Mouse (Mus musculus) myocyte (in vitro differentiated cells): ENCODE data around the gene Nol4l.

Source experiments
- CEBPB ChIP-seq: IDR thresholded peaks from 2 replicates; pipeline ENCODE4 v1.6.1; 2011; ENCODE audit warnings: mild to moderate bottlenecking, moderate library complexity; ENCODE audit not compliant: poor library complexity, insufficient read depth, severe bottlenecking
- E2F4 ChIP-seq: IDR thresholded peaks from one replicate; pipeline ENCODE4 v1.6.1; 2011; ENCODE audit warnings: mild to moderate bottlenecking, control low read depth, moderate library complexity; ENCODE audit not compliant: insufficient read depth
- MAX ChIP-seq: IDR thresholded peaks from one replicate; pipeline ENCODE4 v1.6.1; 2011; ENCODE audit warnings: low read depth, mild to moderate bottlenecking, control low read depth
- MYOD1 ChIP-seq, 3 experiments: IDR thresholded peaks; one replicate each; pipeline ENCODE4 v1.6.1; 2011; ENCODE audit warnings: control low read depth in 2 of 3, low read depth in 2 of 3, mild to moderate bottlenecking in 2 of 3, moderate library complexity in 1 of 3; ENCODE audit not compliant: insufficient read length in 2 of 3, control insufficient read depth in 1 of 3
- MYOG ChIP-seq, 3 experiments: IDR thresholded peaks; one replicate each; pipeline ENCODE4 v1.6.1; 2011; ENCODE audit warnings: control low read depth in 2 of 3, low read depth in 2 of 3, mild to moderate bottlenecking in 2 of 3; ENCODE audit not compliant: insufficient read length in 2 of 3, control insufficient read depth in 1 of 3, insufficient read depth in 1 of 3
- POLR2A ChIP-seq: IDR thresholded peaks from one replicate; pipeline ENCODE4 v1.6.1; 2011; ENCODE audit warnings: low read depth, mild to moderate bottlenecking, control low read depth, moderate library complexity; ENCODE audit not compliant: insufficient read length
- POLR2AphosphoS2 ChIP-seq: IDR thresholded peaks from one replicate; pipeline ENCODE4 v1.6.1; 2011; ENCODE audit warnings: low read depth, control low read depth; ENCODE audit not compliant: insufficient read length
- REST ChIP-seq: IDR thresholded peaks from one replicate; pipeline ENCODE4 v1.6.1; 2011; ENCODE audit warnings: mild to moderate bottlenecking, control low read depth, moderate library complexity; ENCODE audit not compliant: insufficient read depth, insufficient read length
- TCF12 ChIP-seq: IDR thresholded peaks from one replicate; pipeline ENCODE4 v1.6.1; 2011; ENCODE audit warnings: mild to moderate bottlenecking, control low read depth; ENCODE audit not compliant: poor library complexity, insufficient read depth, severe bottlenecking
- TCF3 ChIP-seq: IDR thresholded peaks from one replicate; pipeline ENCODE4 v1.6.1; 2011; ENCODE audit warnings: low read depth, control low read depth; ENCODE audit not compliant: insufficient read length
- USF1 ChIP-seq: IDR thresholded peaks from one replicate; pipeline ENCODE4 v1.6.1; 2011; ENCODE audit warnings: low read depth, mild to moderate bottlenecking, control low read depth, moderate library complexity

GRCm38 (mm10) chr2:153576150-153576549 is 46.4 kb upstream of the Nol4l start:
- TF ChIP-seq POLR2A (no peak), CEBPB (no peak), MAX (no peak), POLR2AphosphoS2 (no peak), MYOG (IDR thresholded peaks at IDR 0.05; ENCODE audit: control insufficient read depth in 1 of 3, insufficient read depth in 1 of 3, insufficient read length in 2 of 3, low read depth in 2 of 3) (no peak), MYOD1 (IDR thresholded peaks at IDR 0.05; ENCODE audit: control insufficient read depth in 1 of 3, insufficient read length in 2 of 3, low read depth in 2 of 3) (no peak), TCF12 (no peak), REST (no peak), E2F4 (no peak), USF1 (no peak), TCF3 (no peak)
